Mouse (Mus musculus) ovary, adult 2 months (tissue): Measurements from ENCODE around the gene Armc9. TPM values are rescaled to one million over a fixed set of nuclear protein-coding genes. Genes with fewer than 3 reads are reported as not detected.

Experiments used
- polyA plus RNA-seq: library from polyadenylated mRNA; depleted of rRNA; stranded (reverse); fragments of >200 nt; gene quantifications from 2 replicates; pipeline ENCODE4 v1.2.3, GENCODE M21; 2012; rRNA removed

The Armc9 gene
- polyA plus RNA-seq: 10.4 and 10.8 TPM in 2 replicates

GRCm38 (mm10) chr1:86154133-86154823 lies at the start of gene Armc9:
Gene Armc9, plus strand, starts transcription at chr1:86154780.

GRCm38 (mm10) chr1:86111779-86112178 lies 42.8 kb upstream of the Armc9 start, which contains the start of gene Htr2b:
Gene Htr2b, minus strand, starts transcription at chr1:86111970.

GRCm38 (mm10) chr1:86133337-86133736 lies 21.2 kb upstream of the Armc9 start, which contains the start of gene Gm21972:
Gene Gm21972, plus strand, starts transcription at chr1:86133637.

GRCm38 (mm10) chr1:86302532-86302931 lies 148.0 kb downstream of the Armc9 start, which contains the start of gene B3gnt7:
Gene B3gnt7, plus strand, starts transcription at chr1:86302832.

Other genes starting within 250 kb of the Armc9 start
- gene 4933407L21Rik, start 226.3 kb upstream of the Armc9 start, polyA plus RNA-seq: 0.40 and 0.45 TPM in 2 replicates
- 0.26 and 0.27 TPM in 2 replicates for gene Gpr55, start 193.8 kb upstream of the Armc9 start, polyA plus RNA-seq
- gene Spata3, start 138.0 kb upstream of the Armc9 start, polyA plus RNA-seq: not detected in 2 replicates
- gene 2810459M11Rik, start 108.9 kb upstream of the Armc9 start, polyA plus RNA-seq: 2.0 and 4.4 TPM in 2 replicates
- gene Psmd1, start 90.4 kb upstream of the Armc9 start, polyA plus RNA-seq: 59.8 and 75.1 TPM in 2 replicates
- 0.25 and 0.84 TPM in 2 replicates for gene Htr2b, start 42.8 kb upstream of the Armc9 start, polyA plus RNA-seq
- 0.34 TPM in 1 of 2 replicates, not detected in the other for gene Gm21972, start 21.1 kb upstream of the Armc9 start, polyA plus RNA-seq
- 15.9 and 18.7 TPM in 2 replicates for gene B3gnt7, start 148.1 kb downstream of the Armc9 start, polyA plus RNA-seq
- gene Ncl, start 204.6 kb downstream of the Armc9 start, polyA plus RNA-seq: 5.5 and 10.2 TPM in 2 replicates